36 mouse cellular contexts compared by ENCODE assay signal in genomic region chr6:112493371-112493770, GRCm38 (mm10). TPM values are rescaled to one million over a fixed set of nuclear protein-coding genes. Genes with fewer than 3 reads are reported as not detected.
"Had no signal": no experiment of that assay in that cellular context is flagged by ENCODE, and none has a peak within 500 bp of the region (broad histone marks: within the 10 kb centered on the region; RNA-seq: fewer than 3 reads in every experiment).

No protein-coding gene starts in this region.

- H3K4me2 ChIP-seq: heart, embryonic 12.5 days; heart, embryonic 13.5 days; heart, embryonic 15.5 days; hindbrain, embryonic 12.5 days; hindbrain, embryonic 13.5 days; hindbrain, embryonic 14.5 days; hindbrain, embryonic 15.5 days; intestine, embryonic 15.5 days; kidney, embryonic 15.5 days had no signal

- H3K27ac ChIP-seq: heart, adult 2 months; heart, embryonic 10.5 days; heart, embryonic 13.5 days; heart, embryonic 15.5 days; hindbrain, embryonic 10.5 days; hindbrain, embryonic 12.5 days; hindbrain, embryonic 13.5 days; hindbrain, embryonic 14.5 days; hindbrain, embryonic 15.5 days; hindbrain, postnatal 0 days; intestine, embryonic 15.5 days; kidney, embryonic 15.5 days; kidney, postnatal 0 days had no signal

- H3K9ac ChIP-seq: heart, embryonic 12.5 days; heart, embryonic 13.5 days; heart, embryonic 15.5 days; hindbrain, embryonic 12.5 days; hindbrain, embryonic 13.5 days; hindbrain, embryonic 14.5 days; hindbrain, embryonic 15.5 days; intestine, embryonic 15.5 days; kidney, embryonic 15.5 days had no signal

- DNase-seq: heart, adult 2 months; heart, postnatal 10 days; heart, postnatal 14 days; heart, postnatal 36 days; heart, postnatal 4 days; kidney, adult 11 months; kidney, adult 18-20 months; kidney, adult 2 months; kidney, adult 8-10 months; kidney, adult 9 months; kidney, postnatal 10 days; kidney, postnatal 14 days; kidney, postnatal 25 days; kidney, postnatal 36 days; kidney, postnatal 4 days; layer of hippocampus, adult 9-11 months; layer of hippocampus, postnatal 36 days had no signal

- H3K36me3 ChIP-seq: heart, embryonic 10.5 days; heart, embryonic 12.5 days; heart, embryonic 13.5 days; heart, embryonic 15.5 days; hindbrain, embryonic 10.5 days; hindbrain, embryonic 12.5 days; hindbrain, embryonic 13.5 days; hindbrain, embryonic 15.5 days; intestine, embryonic 15.5 days; kidney, embryonic 15.5 days had no signal

- ATAC-seq: hindbrain, embryonic 16.5 days; hindbrain, postnatal 0 days; inflammation-experienced regulatory T-cells, adult 6 months; intestine, embryonic 15.5 days; intestine, embryonic 16.5 days; intestine, postnatal 0 days had no signal

- H3K9me3 ChIP-seq: heart, embryonic 10.5 days; heart, embryonic 12.5 days; heart, embryonic 13.5 days; heart, embryonic 15.5 days; hindbrain, embryonic 10.5 days; hindbrain, embryonic 12.5 days; hindbrain, embryonic 13.5 days; hindbrain, embryonic 15.5 days; intestine, embryonic 15.5 days; kidney, embryonic 15.5 days had no signal

- H3K4me3 ChIP-seq: heart, adult 2 months; heart, embryonic 10.5 days; heart, embryonic 12.5 days; heart, embryonic 13.5 days; heart, embryonic 15.5 days; hindbrain, embryonic 10.5 days; hindbrain, embryonic 12.5 days; hindbrain, embryonic 13.5 days; hindbrain, embryonic 15.5 days; intestine, embryonic 15.5 days; kidney, embryonic 15.5 days had no signal

RNA-seq across cellular contexts. Expression of gene Oxtr, which starts 3.6 kb away (rescaled TPM):
- total RNA-seq: hematopoietic stem cell, adult 5-6 weeks had no signal
- polyA plus RNA-seq: inflammation-experienced regulatory T-cells, adult 6 months had no signal

RNA-seq across cellular contexts. Expression of gene Cav3, which starts 34.1 kb away (rescaled TPM):
- total RNA-seq: hematopoietic stem cell, adult 5-6 weeks; hindbrain, postnatal 0 days had no signal
- polyA plus RNA-seq: hindbrain, embryonic 10.5 days; hindbrain, embryonic 11.5 days; hindbrain, embryonic 16.5 days; inflammation-experienced regulatory T-cells, adult 6 months had no signal
